Mouse (Mus musculus): Measurements from ENCODE around the gene Edem2.
A peak's percentile ranks its signal among the peaks of the same experiment; 100 is the strongest.

Edem2 gene

GRCm38 (mm10) chr2:155687746-155688145 is 41.5 kb downstream of the Edem2 start:
- DNase-seq (ENCODE audit: low spot score in 2 of 2) = no peak

GRCm38 (mm10) chr2:155686572-155686971 is 42.7 kb downstream of the Edem2 start:
- no peak for DNase-seq (ENCODE audit: low spot score in 2 of 2)

- no peak for DNase-seq (ENCODE audit: low spot score in 2 of 2)
Observed at GRCm38 (mm10) chr2:155683821-155684220, 45.5 kb downstream of the Edem2 start.

DNA sequence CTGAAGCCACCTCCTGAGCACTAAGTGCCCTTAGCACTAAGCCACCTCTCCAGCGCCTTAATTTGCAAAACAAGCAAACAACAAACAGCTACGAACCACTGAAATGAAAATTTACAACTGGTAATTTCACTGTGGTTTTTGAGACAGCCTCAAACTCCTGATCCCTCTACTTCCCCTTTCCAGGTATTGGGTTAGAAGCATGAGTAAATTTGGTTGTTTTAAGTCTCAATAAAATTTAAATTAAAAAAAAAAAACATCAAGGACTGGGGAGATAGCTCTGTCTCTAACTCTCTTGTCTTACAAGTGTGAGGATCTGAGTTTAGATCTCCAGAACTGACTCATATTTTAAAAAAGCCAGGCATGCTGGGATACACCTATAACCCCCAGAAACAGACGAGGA is 46.1 kb downstream of the Edem2 start:
- DNase-seq (ENCODE audit: low spot score in 2 of 2) = no peak

DNA sequence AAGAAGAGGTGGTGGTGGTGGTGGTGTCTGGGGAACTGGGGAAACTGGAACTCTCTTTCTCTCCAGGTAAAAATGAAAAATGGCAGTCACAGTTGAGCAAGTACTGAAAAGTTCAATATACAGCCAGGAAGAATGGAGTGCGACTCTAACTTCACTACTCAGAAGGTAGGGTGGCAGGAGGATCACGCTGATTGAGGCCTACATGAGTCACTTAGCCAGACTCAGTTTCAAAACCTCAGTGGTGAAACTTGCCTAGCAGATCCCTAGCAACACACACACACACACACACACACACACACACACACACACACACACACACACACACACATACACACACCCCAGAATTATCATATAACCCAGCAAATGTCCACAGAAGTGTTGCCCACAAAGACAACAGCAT is 47.4 kb downstream of the Edem2 start:
- DNase-seq (ENCODE audit: low spot score in 2 of 2) = no peak

DNA sequence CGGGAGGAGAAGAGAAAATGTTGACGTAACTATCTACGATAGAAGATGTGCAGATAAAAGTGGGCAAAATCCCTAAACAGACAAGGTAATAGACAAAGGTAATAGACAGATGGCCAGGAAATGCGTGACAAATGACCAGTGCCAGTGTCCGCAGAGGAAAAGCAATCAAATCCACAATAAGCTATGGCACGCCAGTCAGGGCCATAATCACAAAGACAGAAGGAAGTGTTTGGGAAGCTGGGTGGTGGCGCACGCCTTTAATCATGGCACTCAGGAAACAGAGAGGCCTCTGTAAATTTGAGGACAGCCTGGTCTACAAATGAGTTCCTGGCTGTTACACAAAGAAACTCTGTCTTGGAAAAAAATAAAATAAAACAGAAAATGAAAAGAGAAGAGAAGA is 48.1 kb downstream of the Edem2 start:
- DNase-seq (ENCODE audit: low spot score in 2 of 2) = no peak

- no peak for DNase-seq (ENCODE audit: low spot score in 2 of 2)
Observed at GRCm38 (mm10) chr2:155680591-155680990, 48.7 kb downstream of the Edem2 start.

DNA sequence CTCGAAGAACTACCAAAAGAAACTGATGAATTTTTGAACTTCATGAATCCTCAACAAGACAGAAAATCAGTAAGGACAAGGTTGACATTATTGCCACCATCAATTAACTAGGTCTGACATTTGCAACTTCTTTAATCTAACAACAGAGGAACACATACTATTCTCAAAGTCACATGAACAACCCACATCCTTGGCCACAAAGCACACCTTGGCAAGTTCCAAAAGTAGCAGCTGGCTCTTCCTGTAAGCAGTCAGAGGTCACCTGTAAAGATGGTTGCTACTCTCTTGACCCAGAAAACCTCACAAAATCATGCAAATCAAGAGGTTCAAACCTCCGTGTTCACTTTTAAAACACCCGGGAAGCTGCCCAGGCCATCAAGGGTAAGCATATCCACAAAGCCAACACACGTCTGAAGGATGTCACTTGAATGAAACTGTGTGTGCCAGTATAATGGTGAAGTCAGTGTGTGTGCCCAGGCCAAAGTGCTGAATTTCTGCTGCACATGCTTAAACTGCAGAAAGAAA is 49.6 kb downstream of the Edem2 start:
- no peak for DNase-seq (ENCODE audit: low spot score in 2 of 2)

- no peak for DNase-seq (ENCODE audit: low spot score in 2 of 2)
Observed at GRCm38 (mm10) chr2:155675118-155675517, 54.2 kb downstream of the Edem2 start.

DNA sequence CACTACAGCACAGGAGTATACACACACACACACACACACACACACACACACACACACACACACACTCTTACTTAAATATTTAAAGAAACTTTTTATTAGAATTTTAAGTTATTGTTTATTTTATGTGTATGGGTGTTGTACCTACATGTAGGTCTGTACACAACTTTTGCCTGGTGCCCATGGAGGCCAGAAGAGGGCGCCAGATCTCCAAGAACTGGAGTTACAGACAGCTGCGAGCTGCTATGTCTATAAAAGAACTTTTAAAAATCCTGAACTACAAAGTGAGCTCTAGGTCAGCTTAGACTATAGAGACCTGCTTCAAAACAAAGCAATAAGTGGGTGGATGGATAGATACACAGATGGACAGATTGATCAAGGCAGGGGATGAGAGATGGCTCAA is 55.7 kb downstream of the Edem2 start:
- peak; percentile 57 to 71 for DNase-seq (ENCODE audit: low spot score in 2 of 2)

DNA sequence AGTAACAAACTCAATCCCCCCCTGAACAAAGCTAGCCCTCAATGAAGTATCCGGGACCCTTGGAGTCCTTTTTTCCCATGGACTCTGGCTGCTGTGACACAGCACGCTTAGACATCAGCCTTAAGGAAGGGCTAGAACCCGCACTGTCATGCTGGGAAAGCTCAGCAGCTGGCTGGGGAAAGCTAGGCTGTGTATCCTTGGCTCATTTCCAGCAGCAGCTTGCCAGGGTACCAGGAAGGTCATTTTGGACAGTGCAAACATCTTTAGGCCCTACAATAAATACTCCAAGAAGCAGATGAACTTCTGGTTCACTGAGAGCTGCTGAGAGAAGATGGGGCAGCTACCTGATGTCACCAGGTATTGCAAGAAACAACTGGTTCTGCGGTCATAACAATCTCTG is 58.0 kb downstream of the Edem2 start:
- no peak for DNase-seq (ENCODE audit: low spot score in 2 of 2)

DNA sequence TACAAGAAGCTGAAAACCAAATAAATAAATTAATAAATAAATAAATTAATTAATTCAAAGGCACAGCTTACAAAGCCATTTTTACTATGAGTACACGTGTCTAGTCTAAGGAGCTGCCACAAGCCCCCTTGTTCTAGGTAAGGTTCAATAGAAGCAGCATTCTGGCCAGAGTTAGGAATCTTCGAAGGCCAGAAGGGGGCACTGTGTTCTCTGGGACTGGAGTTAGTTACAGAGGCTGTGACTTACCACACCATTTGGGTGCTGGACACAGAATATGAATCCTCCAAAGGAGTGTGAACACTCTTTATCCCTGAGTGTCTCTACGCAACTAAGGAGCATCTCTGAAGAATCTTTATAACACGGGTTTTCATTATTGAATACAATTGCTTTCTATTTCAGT is 60.8 kb downstream of the Edem2 start:
- DNase-seq (ENCODE audit: low spot score in 2 of 2) = no peak

- no peak for DNase-seq (ENCODE audit: low spot score in 2 of 2)
Observed at GRCm38 (mm10) chr2:155667881-155668280, 61.4 kb downstream of the Edem2 start.

DNA sequence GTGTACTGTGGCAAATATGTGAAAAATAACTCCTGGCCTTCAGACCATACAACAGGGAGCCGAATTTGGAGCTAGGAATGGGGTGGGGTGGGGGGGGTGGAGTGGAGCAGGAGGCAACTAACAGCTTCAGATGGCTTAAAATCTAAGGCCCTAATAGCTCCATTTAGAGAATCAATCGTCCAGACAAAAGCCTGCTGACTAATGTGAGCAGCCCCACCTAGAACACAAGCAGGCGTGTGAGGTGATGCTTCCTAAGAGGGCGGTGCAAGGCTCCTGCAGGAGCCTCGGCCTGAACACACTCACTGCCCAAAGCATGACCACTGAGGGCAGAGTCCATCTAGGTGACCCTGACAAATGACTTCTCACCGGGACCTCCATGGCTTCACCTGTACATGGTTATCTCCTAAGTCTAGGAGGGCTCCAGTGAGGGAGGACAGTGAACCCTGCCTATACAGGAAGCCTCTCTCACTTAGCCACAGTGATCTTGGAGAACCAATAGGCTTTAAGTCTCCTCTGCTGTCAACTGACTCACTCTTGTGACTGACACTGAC is 65.3 kb downstream of the Edem2 start:
- DNase-seq (ENCODE audit: low spot score in 2 of 2) = no peak

DNA sequence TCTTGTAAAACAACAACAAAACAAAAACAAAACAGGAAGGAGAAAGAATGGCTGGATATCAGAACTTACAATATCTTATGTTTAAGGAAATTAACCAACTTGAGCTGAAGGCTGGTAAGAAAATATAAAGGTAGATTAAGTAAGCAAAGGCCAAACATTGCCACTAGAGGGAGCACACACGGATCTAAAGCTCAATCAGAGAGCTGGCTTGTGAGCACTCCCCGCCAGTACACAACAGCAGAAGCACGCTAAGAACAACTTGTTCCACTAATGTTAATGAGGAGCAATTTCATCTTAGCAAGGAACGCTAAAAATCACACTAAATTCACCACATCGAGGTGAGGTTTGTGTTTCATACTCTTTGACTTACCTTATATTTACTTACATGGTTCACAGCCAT is 66.2 kb downstream of the Edem2 start:
- DNase-seq (ENCODE audit: low spot score in 2 of 2) = peak; percentile 57 to 75

GRCm38 (mm10) chr2:155662390-155662789 is 66.9 kb downstream of the Edem2 start:
- DNase-seq (ENCODE audit: low spot score in 2 of 2) = no peak

DNA sequence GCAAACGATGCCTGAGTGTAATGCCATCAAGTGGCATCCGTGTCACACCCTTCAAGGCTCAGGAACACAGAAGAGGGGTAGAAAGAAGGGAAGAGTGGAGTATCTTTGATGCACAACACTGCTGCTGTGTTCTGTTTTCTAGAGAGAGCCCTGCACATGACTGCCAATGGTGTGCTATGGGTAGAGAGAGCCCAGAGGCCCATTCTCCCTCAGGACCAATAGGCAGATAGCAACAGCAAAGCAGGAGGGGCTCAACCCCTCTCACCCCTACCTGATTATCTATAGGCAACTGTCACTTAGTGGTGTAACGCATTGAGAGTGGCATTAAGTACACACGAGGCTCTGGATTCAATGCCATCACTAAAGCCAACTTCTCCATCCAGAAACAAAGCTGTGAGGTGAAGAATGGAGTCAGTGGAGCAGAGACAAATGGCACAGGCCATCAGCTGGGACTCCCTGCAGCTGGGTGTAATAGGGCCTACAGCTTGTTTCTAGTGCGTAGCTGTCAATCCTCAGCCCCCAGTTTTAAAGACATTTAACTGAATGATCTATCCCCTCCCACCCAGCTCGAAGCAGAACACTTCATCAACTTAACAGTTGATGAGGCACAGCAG is 73.4 kb downstream of the Edem2 start:
- no peak for DNase-seq (ENCODE audit: low spot score in 2 of 2)

- DNase-seq (ENCODE audit: low spot score in 2 of 2) = no peak
Observed at GRCm38 (mm10) chr2:155652618-155653017, 76.7 kb downstream of the Edem2 start.
